Comparison of ENCODE assay signal across 19 mouse cellular contexts in genomic region chr8:46270741-46271140, GRCm38 (mm10). TPM values are rescaled to one million over a fixed set of nuclear protein-coding genes. Genes with fewer than 3 reads are reported as not detected.
DNase-seq lines count a peak whose midpoint lies in the region; ATAC-seq lines count a peak whose summit lies in the region.
"Had no signal": no experiment of that assay in that cellular context is flagged by ENCODE, and none has a peak within 500 bp of the region (broad histone marks: within the 10 kb centered on the region; RNA-seq: fewer than 3 reads in every experiment).

No protein-coding gene starts in this region.

- 0 out of 2 replicates have a peak overlapping the region, but pooled peaks have one; percentile 13 for H3K4me2 ChIP-seq in heart, embryonic 13.5 days
- H3K4me2 ChIP-seq: limb, embryonic 13.5 days; stomach, embryonic 15.5 days had no signal

- H3K4me1 ChIP-seq in heart, embryonic 13.5 days: peaks cover 7% of the 10 kb centered on the region
- H3K4me1 ChIP-seq: limb, embryonic 13.5 days; stomach, embryonic 15.5 days had no signal

- no peak overlapping the region for H3K9ac ChIP-seq in heart, embryonic 13.5 days
- H3K9ac ChIP-seq: limb, embryonic 13.5 days; stomach, embryonic 15.5 days had no signal

- no peaks in the 10 kb centered on the region for H3K27me3 ChIP-seq in heart, embryonic 13.5 days (replicated peaks)
- H3K27me3 ChIP-seq: limb, embryonic 13.5 days; stomach, embryonic 15.5 days had no signal

- H3K36me3 ChIP-seq in heart, embryonic 13.5 days: no peaks in the 10 kb centered on the region
- H3K36me3 ChIP-seq: limb, embryonic 13.5 days; stomach, embryonic 15.5 days had no signal

- H3K9me3 ChIP-seq in heart, embryonic 13.5 days: no peaks in the 10 kb centered on the region
- H3K9me3 ChIP-seq: limb, embryonic 13.5 days; stomach, embryonic 15.5 days had no signal

- WGBS in heart, embryonic 13.5 days: 35% methylated on average over 6 of the region's 6 CpGs

- no peak overlapping the region for H3K4me3 ChIP-seq in heart, embryonic 13.5 days
- H3K4me3 ChIP-seq: erythroblast, embryonic 14.5 days; limb, embryonic 13.5 days; stomach, embryonic 15.5 days had no signal

- DNase-seq in cerebellum, postnatal 36 days: peak; percentile 10 to 22
- no peak for DNase-seq in cerebellum, adult 9-10 months
- DNase-seq in kidney, postnatal 10 days: peak; percentile 50
- DNase-seq in kidney, adult 11 months: no peak
- DNase-seq in heart, postnatal 4 days: peak; percentile 50
- no peak for DNase-seq in layer of hippocampus, postnatal 14 days (ENCODE audit: low spot score in 2 of 2)
- DNase-seq in layer of hippocampus, postnatal 25 days (ENCODE audit: extremely low spot score in 1 of 2, low spot score in 1 of 2): no peak
- DNase-seq: B cell, adult 2 months; retina, postnatal 1 day had no signal

- H3K27ac ChIP-seq in heart, embryonic 13.5 days (replicated peaks): no peak overlapping the region
- H3K27ac ChIP-seq: hindbrain, postnatal 0 days; limb, embryonic 13.5 days; stomach, embryonic 15.5 days had no signal

- ATAC-seq in heart, embryonic 13.5 days (ENCODE audit: extremely low read depth, insufficient number of reproducible peaks, low FRiP score, low TSS enrichment): no peak
- ATAC-seq: hindbrain, postnatal 0 days had no signal

RNA-seq across cellular contexts. Expression of gene Helt, which starts 23.7 kb away (rescaled TPM):
- not detected in 2 replicates for polyA plus RNA-seq in heart, embryonic 13.5 days (2015; fragmentation: Nextera tagmentation; extraction: Ambion mirVana)
- not detected for total RNA-seq in heart, postnatal 4 days (2021)
- not detected for total RNA-seq in layer of hippocampus, postnatal 14 days (2021)
- total RNA-seq in layer of hippocampus, postnatal 25 days (2021): not detected
- total RNA-seq: granulocyte monocyte progenitor cell, adult 5-6 weeks; monocyte, adult 5-6 weeks had no signal
- polyA plus RNA-seq: cerebellum, adult 2 months; erythroblast, embryonic 14.5 days; limb, embryonic 13.5 days; liver, embryonic 16.5 days; neural tube, embryonic 14.5 days had no signal

RNA-seq across cellular contexts. Expression of gene Slc25a4, which starts 59.7 kb away (rescaled TPM):
- 1,621 and 1,814 TPM in 2 replicates for polyA plus RNA-seq in heart, embryonic 13.5 days (2015; fragmentation: Nextera tagmentation; extraction: Ambion mirVana)
- 1,000 to 10,000 TPM; 3,101 to 3,310 TPM for total RNA-seq in heart, postnatal 4 days (2021)
- total RNA-seq in layer of hippocampus, postnatal 14 days (2021): 100 to 1,000 TPM; 684 to 686 TPM
- total RNA-seq in layer of hippocampus, postnatal 25 days (2021): 100 to 1,000 TPM; 582 to 631 TPM

Comparison
In these comparisons a context has a peak if more than half of its experiments do, and no peak if none do; other contexts are left out.
1. DNase-seq: peak in cerebellum, postnatal 36 days (2 of 2), kidney, postnatal 10 days (single experiment) and heart, postnatal 4 days (single experiment); none in cerebellum, adult 9-10 months (single experiment), kidney, adult 11 months (single experiment), layer of hippocampus, postnatal 14 days (0 of 2) and layer of hippocampus, postnatal 25 days (0 of 2).
2. RNA of gene Slc25a4, which starts 59.7 kb away (total RNA-seq): 3,101 to 3,310 TPM in heart, postnatal 4 days; 684 to 686 TPM in layer of hippocampus, postnatal 14 days and 582 to 631 TPM in layer of hippocampus, postnatal 25 days; every median in the first group is over 4 times any median in the second.